Mouse (Mus musculus): ENCODE measurements at regions not wholly inside any gene's neighbourhood (a gene's known extent, or its start where the extent isn't known, plus 50 kb on each side); places are given as distances from the start of the nearest gene placed in this dataset.

DNA sequence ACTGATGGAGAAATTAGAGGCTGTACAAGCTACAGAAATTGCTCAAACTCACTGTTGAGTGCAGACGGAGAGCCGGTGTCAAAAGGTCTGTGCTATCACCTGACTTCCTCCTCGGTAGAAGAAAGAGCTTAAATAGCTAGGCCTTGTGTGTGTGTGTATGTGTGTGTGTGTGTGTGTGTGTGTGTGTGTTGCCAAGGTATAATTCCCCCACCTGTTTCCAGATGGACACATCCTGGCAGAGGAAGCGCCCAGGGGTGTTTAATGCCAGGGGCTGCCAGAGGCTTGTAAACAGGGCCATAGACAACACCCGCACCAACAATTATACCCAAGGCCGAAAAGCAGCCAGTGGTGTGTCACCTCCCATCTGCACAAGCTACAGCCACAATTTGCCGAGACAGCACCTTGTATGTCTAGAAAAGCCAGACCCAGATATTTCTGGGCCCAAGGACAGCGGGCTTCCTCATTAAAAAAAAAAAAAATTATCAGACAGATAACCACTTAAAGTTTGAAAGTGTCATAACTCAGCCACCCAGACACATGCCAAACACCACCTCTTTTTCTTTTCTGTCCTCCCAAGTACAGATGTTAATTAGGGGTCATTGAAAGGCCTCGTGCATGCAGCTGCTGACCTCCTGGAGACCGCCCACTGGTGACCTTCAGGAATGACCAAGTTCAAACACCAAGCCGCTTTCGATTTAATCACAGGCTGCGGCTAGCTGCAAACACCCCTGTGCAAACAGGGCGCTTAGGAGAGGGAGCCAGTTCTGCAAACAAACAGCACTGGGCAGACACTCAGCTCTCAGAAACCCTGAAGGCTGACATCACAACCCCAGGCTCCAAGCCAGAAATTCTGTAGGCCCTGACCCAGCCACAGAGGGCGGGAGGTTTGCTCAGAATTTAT, 188.0 kb upstream of the Ubl3 start:
- no peak for ATAC-seq

DNA sequence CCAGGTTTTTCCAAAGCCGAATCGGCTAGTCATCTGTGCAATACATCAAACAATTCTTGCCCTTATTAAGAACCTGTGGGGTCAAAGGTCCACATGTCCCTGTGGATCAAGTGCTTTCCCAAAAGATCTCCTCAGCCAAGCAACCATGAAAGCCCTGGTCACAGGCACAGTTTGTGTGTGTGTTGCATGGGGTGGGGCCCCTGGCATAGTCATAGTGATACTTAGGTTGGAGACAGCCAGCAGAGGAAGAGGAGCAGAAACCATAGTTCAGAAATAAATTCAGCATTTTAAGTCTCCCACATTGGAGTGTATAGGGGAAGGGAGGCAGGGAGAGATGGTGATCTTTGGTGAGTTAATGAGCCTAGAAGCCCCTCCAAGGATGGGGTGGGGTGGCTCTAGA, 187.1 kb upstream of the Ubl3 start:
- ATAC-seq, result peak; percentile 38

DNA sequence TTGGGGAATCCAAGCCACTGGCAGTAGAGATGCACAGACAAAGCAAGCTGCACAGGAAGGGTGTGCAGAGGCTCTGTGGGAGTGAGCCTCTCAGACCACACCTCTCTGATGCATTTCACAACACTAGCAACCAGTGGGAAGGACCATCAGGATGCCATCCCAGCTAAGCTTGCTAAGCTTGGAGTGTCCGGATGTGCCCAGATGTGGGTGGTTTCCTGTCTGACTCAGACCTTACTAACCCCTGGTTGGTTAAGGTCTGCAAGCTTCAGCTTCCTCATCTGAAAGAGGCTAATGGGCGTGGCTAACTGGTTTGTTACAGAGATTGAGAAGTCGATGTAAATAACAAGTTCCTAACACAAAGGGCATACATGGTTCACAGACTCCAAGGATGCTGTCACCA, 186.6 kb upstream of the Ubl3 start:
- ATAC-seq, result peak; percentile 89

DNA sequence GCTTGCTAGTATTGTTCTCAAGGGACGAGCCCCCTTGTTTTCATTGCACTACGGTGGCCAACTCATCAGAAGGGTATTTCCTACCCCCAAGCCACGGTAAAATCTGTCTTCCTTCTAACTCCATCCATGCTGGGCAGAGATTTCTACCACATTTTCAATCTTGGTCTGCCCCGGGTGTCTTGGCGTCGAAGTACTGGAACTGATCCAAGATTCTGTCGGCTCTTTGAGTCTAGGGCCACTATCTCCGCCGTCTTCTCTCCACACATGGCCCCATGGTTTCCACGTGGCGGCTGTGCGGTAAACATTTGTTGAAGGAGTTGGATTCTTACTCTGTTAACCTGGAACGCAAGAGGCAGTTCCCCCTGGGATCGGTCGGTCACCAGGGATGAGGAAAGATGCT, 177.0 kb upstream of the Ubl3 start:
- ATAC-seq, result no peak

DNA sequence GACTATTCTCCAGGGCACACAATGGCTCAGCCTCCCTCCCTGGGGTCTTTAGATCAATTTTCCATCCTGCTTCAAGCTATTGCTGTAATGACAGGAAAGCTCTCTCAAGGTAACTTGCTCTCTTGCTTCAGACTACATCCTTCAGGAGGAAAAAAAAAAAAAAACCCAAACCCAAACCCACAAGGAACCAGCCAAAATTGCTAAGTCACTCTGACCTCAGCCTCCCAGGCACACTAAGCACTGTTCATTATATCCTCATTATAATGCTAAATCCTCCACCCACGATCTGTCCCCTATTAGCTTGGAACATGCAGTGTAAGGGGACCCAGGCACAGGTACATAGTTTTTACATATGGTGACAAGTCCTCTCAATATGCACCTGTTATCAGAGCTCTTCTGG, 175.9 kb upstream of the Ubl3 start:
- ATAC-seq, result no peak

DNA sequence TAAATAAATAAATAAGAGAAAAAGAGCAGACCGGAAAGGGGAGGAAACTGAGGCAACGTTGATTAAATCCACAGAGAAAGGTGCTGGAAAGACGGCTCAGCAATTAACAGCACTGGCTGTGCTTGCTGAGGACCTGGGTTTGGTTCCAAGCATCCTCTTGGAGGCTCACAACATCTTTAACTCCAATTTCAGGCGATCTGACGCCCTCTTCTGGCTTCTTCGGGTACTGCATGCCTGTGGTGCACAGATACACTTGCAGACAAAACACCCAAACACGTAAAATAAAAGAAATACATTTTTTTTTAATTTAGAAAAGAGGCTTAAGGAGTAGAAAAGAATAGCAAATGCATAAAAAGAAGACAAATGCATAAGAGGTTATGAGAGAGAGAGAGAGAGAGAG, 173.9 kb upstream of the Ubl3 start:
- no peak for ATAC-seq

DNA sequence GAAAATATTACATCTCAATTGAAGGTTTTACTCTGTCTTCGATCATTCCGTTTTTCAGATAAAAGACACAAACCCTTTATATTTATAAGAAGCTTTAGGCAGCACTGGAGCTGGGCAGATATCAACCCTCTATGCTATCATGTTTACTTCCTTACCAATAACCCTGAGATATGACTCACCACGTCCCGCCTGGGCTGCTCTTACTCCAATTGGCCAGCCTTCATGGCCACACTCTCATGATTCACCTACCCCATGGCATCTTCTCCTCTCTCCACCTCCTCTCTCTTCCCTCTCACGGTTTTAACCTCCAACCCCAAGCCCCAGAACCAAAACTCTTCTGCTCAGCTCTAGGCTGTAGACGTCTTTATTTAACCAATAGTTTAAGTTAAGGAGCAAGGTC, 171.9 kb upstream of the Ubl3 start:
- no peak for ATAC-seq

DNA sequence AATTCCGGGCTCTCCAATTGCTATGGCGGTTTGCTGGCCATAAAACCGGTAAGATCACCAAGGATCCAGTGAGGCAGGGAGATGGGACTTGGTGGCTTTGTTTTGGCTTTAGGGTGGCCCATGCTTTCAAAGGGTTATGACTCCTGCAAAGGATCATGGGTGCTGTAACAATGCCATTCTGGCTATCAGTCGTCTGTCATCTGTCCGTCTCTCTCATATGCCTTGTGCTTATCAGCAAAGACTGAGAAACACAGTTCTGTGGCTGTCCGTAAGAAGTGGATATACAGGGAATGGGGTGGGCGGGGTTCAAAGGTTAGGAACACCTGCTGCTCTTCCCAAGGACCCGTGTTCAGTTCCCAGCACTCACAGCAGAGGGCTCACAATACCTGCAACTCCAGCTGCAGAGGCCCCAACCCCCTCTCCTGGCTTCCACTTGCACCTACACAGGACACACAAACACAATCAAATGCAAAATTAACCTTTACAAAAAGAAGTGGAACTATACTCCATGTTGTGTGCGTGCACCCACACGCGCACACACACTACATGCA, 171.2 kb upstream of the Ubl3 start:
- no peak for ATAC-seq

DNA sequence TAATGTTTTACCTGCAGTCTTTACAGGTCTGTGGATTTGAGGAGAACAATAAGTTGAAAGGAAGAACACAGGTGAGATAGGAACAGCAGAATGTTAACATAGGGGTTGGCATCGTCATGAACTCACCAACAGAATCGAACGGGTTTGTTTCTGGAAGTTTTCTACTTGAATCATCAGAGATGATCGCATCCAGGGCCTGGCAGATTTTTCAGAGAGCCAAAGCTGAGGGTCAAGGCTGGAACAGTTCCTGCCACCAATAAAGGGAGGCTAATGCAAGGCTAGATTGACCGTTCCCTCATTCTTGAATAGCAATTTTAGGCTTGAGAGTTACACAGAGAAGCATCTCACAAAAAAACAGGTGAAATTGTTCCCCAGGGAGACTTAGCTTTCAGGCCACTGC, 168.0 kb upstream of the Ubl3 start:
- no peak for ATAC-seq

DNA sequence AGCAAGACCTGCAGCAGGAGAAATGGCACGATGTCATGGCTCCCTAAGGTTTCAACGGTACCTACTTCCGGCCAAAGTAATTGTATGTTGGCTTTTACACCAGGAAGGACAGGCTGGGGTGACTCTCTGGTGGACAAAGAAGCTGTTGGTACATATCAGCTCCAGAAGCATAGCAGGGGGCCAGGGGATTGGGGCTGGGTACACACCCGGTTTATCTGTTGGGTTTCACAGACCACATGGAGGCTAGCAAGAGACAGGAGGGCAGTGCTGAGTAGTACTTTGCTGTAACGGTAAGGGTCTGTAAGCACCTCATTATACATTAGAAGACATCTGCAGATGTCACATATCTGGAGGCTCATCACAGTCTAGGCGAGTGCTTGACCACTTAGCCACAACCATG, 164.0 kb upstream of the Ubl3 start:
- no peak for ATAC-seq

DNA sequence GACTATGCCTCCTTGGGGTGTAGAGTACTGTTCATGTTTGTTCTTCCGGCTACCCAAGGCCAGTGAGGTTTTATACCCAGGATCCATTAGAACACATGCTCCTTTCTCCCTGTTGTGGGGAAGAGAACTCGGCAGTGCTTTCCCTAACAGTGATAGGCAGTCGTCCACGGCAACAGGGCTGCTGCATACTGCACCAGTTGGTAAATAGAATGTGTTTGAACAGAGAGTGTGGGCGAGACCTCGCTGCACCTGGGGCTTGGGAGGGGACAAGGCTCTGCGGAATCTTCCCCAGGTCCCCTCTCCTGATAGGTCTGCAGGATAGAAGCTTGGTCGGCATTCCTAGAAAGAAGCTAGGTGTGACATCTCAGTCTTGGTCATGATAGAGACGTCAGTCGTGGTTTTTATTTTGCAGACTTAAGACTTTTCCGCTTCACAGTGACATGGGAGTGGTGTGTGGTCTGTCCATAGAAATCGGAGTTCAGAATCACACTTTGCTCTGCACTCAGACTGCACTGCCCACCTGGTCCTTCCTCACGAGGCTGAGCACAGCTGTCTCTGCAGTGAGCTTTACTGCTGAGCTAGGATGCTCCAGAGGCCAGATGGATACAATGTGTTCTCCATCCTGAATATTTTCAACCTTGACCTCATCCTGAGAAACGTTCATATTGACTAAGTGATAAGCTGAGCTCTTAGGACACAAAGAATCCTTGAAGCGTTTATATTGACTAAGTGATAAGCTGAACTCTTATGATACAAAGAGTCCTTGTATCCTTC, 162.8 kb upstream of the Ubl3 start:
- ATAC-seq, result no peak

DNA sequence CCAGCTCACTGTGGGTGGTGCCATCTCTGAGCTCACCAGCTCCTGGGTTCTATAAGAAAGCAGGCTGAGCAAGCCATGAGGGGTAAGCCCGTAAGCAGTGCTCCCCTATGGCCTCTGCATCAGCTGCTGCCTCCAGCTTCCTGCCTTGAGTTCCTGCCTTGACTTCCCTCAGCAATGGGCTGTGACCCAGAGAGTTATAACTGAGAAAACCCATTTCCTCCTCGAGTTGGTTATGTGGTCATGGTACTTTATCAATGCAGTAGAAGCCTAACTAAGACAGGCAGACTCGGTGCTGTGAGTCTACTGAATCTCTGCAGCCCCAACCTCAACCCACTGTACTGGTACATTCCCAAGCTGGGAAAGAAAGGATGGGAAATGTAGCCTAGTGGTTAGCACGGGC, 162.2 kb upstream of the Ubl3 start:
- peak; percentile 86 for ATAC-seq

DNA sequence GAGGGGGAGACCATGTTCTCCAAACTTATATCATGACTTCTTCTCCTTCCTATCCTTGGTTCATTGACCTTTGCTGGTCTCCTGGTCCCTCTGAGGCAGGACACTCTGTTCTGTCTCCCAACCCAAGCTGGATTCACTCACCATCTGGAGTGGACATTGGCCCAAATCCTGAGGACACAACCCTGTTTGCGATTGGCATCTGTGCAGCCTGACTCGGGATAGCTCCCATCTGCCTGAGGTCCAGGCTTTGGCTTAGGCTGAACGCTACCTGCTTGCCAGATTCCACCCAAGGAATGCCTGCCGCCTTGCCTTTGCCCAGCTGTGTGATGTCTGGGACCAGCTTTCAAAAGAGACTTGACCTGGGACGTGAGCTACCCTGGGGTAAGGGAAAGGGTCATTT, 161.2 kb upstream of the Ubl3 start:
- no peak for ATAC-seq

DNA sequence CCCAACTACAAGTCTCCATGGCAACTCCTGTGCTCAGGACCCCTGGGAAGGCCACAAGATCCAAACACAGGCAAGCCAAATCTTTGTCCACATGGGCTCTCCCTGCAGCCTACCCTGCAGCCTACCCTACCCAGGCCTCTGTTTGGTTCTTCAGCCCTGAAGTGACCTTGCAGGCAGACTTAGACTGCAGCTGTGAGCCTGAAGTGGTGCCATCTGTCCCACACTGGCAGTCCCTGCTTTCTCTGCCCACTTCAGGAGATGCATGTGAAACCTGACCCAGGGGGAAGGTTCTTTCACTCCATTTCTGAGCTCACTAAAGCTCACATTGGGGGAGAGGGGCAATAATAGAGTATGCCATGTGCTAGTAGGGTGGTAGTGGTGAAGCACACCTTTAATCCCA, 160.4 kb upstream of the Ubl3 start:
- no peak for ATAC-seq

DNA sequence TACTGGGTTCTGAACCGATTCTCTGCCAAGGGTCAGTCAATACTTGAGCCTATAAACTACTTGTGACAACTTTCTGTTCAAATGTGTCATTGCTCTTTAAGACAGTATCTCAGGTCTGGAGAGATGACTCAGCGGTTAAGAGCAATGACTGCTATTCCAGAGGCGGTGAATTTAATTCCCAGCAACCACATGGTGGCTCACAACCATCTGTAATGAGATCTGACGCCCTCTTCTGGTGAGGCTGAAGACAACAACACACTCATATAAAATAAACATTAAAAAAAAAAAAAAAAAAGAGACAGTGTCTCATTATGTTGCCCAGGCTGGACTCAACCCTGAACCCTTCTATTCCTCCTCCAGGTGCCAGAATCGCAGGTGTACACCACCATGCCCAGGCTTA, 159.0 kb upstream of the Ubl3 start:
- ATAC-seq, result no peak

DNA sequence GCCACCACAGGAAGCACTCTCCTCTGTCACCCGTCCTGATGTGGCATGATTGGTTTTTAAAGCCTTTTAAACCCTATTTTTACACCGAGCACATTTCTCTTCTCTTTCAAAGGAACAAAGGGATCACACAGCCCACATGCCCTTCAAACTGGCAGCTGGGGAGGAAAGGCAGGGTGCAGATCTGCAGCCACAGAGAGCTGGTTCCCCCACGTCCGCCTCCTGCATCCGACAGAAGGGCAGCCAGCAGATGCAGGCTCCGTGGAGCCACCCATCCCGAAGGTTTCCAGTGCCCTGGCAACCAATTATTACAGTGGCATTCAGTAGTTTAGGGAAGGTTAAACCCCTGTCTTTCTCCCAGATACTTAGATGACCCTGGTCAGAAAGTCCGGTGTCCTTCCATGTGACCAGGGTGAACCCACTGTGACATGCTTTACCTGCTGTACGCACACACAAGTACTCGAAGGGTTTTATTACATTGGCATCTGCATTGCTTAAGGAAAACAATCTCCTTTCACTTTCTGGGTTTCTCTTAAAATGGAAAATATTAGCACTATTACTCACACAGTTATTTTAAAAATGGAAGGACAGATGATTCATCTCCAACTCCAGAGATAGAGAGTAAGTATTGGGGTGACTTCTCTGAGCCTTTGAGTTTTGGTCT, 156.7 kb upstream of the Ubl3 start:
- ATAC-seq, result peak; percentile 56

DNA sequence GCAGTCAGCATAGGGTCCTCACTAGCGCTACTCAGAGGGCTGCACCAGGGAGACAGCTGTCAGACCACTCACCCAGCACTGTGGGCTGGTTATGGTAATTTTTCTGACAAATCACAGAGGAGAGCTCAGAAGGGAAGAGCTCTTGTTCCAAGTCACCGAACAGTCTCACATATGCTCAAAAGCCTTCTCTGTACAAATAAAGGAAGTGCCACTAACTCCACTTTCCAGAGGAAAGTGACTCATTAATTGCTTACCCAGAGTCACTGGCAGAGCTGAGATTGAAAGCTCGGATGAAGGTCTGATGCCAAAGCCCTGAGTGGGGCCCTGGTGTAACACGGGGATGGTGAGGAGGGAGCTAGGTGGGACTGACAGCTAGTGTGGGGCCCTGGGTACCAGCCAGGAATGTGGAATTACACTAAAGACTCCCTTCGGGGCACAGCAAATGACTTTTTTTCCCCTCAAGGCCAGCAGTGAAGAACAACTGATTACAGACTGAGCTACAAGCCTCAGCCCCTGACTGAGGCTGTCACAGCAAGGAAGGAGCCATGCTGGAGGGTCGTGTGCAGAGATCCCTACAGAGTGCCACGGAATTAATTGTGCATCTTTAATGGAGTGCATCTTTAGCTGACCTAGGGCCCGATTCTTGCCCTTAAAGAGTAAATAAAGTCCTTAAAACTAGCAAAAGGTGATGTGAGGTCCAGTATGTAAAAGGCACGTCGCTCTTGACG, 155.6 kb upstream of the Ubl3 start:
- no peak for ATAC-seq

DNA sequence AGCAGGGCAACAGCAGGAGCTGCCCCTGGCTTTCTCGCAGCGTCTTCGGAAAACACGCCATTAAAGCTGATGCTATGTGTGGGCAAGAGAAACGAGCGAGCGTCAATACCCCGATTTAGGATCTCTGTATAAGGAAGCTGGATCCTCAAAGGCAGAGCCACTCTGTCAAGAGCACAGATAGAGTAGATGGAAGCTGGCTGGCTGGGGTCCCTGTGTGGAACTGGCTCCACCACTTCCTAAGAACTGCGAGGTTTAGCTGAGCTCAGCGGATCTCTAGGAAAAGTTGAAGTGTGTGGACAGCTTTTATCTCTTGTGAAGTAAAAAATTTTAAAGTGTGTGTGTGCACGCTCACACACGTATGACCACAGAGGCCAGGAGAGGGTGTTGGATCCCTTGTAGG, 154.7 kb upstream of the Ubl3 start:
- no peak for ATAC-seq

DNA sequence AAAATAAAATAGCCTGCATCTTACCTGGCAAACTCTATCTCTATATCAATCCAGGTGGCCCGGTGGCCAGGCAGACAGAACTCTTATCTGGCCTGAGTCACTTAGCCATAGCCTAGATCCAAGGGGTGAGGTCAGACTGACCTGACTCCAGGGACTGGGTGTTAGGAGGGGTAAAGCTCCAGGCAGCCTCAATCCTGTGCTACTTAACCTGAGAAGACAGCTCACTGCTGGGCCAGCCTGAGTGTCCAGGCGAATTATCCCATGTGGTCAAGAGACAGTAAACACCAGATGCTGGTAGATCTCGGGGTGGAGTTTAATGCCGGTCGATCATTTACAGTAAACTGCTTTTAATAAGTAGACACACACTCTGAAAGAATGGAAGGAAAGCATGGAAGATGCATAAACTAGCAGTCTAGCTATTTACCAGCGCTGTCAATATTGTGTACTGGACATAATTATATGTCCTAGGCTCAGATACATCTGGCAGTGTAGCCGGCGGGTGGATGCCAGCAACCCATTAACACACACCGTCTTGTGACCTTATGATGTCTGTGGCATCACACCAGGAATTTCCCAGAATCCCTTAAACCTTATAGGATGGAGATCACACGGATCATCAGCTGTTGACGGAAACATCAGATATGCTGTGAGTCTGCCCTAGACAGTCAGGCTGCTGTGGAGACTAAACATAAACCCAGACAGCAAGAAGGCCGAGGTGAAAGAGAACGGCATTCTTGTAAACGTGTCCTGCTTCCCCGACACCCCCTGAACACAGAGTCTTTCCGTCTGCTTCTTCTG, 153.9 kb upstream of the Ubl3 start:
- ATAC-seq, result no peak

DNA sequence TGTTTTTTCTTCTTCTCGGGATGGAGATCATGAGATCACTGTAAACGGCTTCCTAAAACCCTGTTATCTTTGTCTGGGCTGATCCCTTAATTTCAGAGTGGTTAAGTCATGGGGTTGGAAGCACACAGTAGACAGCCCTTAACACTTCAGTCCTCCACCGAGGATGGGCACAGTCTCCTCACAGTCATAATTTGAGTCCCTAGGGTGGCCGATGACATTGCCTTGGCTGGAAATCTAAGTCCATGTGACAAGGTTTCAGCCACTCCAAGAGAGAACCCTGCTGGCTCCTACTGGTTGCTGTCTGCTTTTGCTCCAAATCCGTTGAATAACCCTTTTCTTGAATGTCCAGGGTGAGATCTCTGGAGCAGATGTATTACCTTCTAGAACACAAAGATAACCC, 152.2 kb upstream of the Ubl3 start:
- no peak for ATAC-seq

DNA sequence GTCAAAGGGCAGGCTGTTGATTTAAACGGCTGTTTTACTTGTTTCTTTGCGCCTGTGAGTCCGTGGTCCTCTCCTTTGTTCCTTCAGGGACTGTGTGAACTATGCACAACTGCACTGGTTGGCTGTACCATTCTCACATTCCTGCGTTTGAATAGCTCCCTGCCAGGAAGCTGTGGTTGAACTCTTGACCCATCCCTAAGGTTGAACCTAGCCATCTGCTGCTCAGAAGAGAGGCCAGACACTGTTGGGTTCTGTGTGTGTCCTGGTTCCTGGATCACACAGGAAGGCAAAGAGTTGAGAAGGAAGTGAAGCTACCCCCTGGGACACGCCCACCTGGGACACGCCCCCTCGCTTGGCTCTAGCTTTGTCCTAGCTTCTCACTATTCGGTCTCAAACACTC, 149.3 kb upstream of the Ubl3 start:
- no peak for ATAC-seq

DNA sequence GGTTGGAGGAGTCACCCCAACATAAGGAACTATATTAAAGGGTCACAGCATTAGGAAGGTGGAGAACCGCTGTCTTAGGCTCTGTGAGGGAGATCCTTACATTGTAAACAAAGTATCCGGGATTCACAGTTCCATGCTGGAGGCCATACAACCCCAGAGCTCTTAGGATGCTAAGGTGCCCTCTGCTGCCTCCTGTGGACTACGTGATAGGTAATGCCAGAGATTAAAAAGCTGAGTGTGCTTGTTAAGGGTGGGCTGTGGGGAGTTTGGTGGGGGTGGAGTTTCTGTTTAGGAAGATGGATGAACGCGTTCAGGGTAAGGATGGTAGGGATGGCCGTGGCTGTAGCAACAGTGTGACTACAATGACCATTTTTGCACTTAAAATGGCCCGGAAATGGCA, 148.4 kb upstream of the Ubl3 start:
- ATAC-seq, result no peak
